In the genomic region with DNA sequence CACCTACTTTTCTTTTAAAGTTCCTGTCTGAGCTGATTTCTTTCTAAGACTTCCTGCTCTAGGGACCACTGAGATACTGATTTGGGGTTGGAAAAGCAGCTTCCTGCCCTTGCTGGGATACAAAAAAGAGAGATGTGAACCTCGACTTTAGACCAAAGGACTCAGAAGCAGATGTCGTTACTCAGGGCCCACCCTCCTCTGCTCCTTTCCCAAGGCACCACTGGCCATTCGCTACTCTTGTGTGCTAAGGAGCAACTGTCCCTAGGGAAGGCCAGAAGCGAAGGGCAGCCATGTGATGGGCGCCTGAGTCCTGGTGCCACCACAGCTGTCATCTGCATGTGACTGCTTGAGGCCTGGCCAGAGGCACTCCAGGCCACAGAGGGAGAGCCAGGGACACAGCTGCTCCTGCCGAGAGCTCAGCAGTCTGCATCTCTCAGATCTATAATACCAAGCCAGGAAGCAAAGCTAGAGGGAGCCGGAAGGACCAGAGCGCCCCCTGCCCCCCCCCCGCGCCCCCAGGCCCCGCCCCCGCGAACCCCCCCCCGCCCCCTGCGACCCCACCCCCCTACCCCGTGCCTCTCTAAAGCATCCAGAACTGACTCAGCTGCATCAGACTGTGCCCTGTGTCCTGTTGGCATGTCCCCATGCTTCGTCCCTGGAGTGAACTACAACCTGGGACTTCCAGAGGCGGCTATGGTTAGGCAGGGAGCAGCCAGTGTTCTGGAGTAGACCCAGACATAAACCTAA, we compare ENCODE assay signal across 8 mouse cellular contexts. TPM values are rescaled to one million over a fixed set of nuclear protein-coding genes. Genes with fewer than 3 reads are reported as not detected.
DNase-seq lines count a peak whose midpoint lies in the region; ATAC-seq lines count a peak whose summit lies in the region.

No protein-coding gene starts in this region.

- DNase-seq in lung, adult 18-20 months = no peak
- DNase-seq in spleen, postnatal 36 days (ENCODE audit: low spot score in 2 of 2) = no peak
- DNase-seq in kidney, adult 11 months = no peak

- 20% methylated on average over 18 of the region's 18 CpGs for WGBS in lung, embryonic 15.5 days
- WGBS in embryonic facial prominence, embryonic 12.5 days = 29% methylated on average over 10 of the region's 18 CpGs
- 16% methylated on average over 18 of the region's 18 CpGs for WGBS in heart, embryonic 13.5 days
- WGBS in limb, embryonic 15.5 days = 28% methylated on average over 13 of the region's 18 CpGs

- H3K9ac ChIP-seq in lung, embryonic 15.5 days = no peak overlapping the region
- no peak overlapping the region for H3K9ac ChIP-seq in embryonic facial prominence, embryonic 12.5 days
- peak overlapping the region; percentile 45 for H3K9ac ChIP-seq in heart, embryonic 13.5 days
- H3K9ac ChIP-seq in limb, embryonic 15.5 days = no peak overlapping the region

- H3K27me3 ChIP-seq in lung, embryonic 15.5 days = no peaks in the 10 kb centered on the region
- no peaks in the 10 kb centered on the region for H3K27me3 ChIP-seq in embryonic facial prominence, embryonic 12.5 days
- H3K27me3 ChIP-seq in heart, embryonic 13.5 days (replicated peaks) = no peaks in the 10 kb centered on the region
- 0 out of 2 replicates have a peak, but pooled peaks cover 6% of the 10 kb centered on the region for H3K27me3 ChIP-seq in limb, embryonic 15.5 days

- H3K9me3 ChIP-seq in lung, embryonic 15.5 days = no peaks in the 10 kb centered on the region
- no peaks in the 10 kb centered on the region for H3K9me3 ChIP-seq in embryonic facial prominence, embryonic 12.5 days
- no peaks in the 10 kb centered on the region for H3K9me3 ChIP-seq in heart, embryonic 13.5 days
- no peaks in the 10 kb centered on the region for H3K9me3 ChIP-seq in limb, embryonic 15.5 days

- no peaks in the 10 kb centered on the region for H3K36me3 ChIP-seq in lung, embryonic 15.5 days
- H3K36me3 ChIP-seq in embryonic facial prominence, embryonic 12.5 days = no peaks in the 10 kb centered on the region
- no peaks in the 10 kb centered on the region for H3K36me3 ChIP-seq in heart, embryonic 13.5 days
- H3K36me3 ChIP-seq in limb, embryonic 15.5 days = no peaks in the 10 kb centered on the region

- H3K27ac ChIP-seq in lung, embryonic 15.5 days = no peak overlapping the region
- H3K27ac ChIP-seq in embryonic facial prominence, embryonic 12.5 days = peak overlapping the region; percentile 7; the same call in 1 of the 2 replicates
- peak overlapping the region; percentile 64 for H3K27ac ChIP-seq in heart, embryonic 13.5 days (replicated peaks)
- no peak overlapping the region for H3K27ac ChIP-seq in limb, embryonic 15.5 days

- peaks cover 15% of the 10 kb centered on the region for H3K4me1 ChIP-seq in lung, embryonic 15.5 days
- peaks cover 11% of the 10 kb centered on the region for H3K4me1 ChIP-seq in embryonic facial prominence, embryonic 12.5 days
- H3K4me1 ChIP-seq in heart, embryonic 13.5 days = peaks cover 53% of the 10 kb centered on the region
- peaks cover 23% of the 10 kb centered on the region for H3K4me1 ChIP-seq in limb, embryonic 15.5 days

- 0 out of 2 replicates have a peak, but pooled peaks have one; percentile 47 for ATAC-seq in lung, embryonic 15.5 days (ENCODE audit: borderline replicate concordance, extremely low read depth, low FRiP score, low TSS enrichment)
- ATAC-seq in embryonic facial prominence, embryonic 12.5 days (ENCODE audit: insufficient number of reproducible peaks, insufficient read depth, low FRiP score, low TSS enrichment) = no peak
- ATAC-seq in heart, embryonic 13.5 days (ENCODE audit: extremely low read depth, insufficient number of reproducible peaks, low FRiP score, low TSS enrichment) = no peak
- ATAC-seq in limb, embryonic 15.5 days (ENCODE audit: insufficient number of reproducible peaks, low FRiP score, low TSS enrichment, low read depth) = peak; percentile 52; the same call in 1 of the 2 replicates
- ATAC-seq in activated CD4-positive, CD25-positive, alpha-beta regulatory T cell, adult 4 months = no peak

- H3K4me3 ChIP-seq in lung, embryonic 15.5 days = no peak overlapping the region
- H3K4me3 ChIP-seq in embryonic facial prominence, embryonic 12.5 days = no peak overlapping the region
- H3K4me3 ChIP-seq in heart, embryonic 13.5 days = no peak overlapping the region
- no peak overlapping the region for H3K4me3 ChIP-seq in limb, embryonic 15.5 days

- H3K4me2 ChIP-seq in lung, embryonic 15.5 days = no peak overlapping the region
- H3K4me2 ChIP-seq in embryonic facial prominence, embryonic 12.5 days (replicated peaks) = no peak overlapping the region
- H3K4me2 ChIP-seq in heart, embryonic 13.5 days = no peak overlapping the region
- H3K4me2 ChIP-seq in limb, embryonic 15.5 days = no peak overlapping the region

RNA-seq across cellular contexts. Expression of a gene that starts 40.9 kb away (rescaled TPM):
- 0.12 TPM in 1 of 2 replicates, not detected in the other for polyA plus RNA-seq in lung, embryonic 15.5 days (2015; fragmentation: Nextera tagmentation; extraction: Ambion mirVana)
- polyA plus RNA-seq in embryonic facial prominence, embryonic 12.5 days (2016; fragmentation: Nextera tagmentation; extraction: Ambion mirVana) = 0.93 and 1.9 TPM in 2 replicates
- polyA plus RNA-seq in heart, embryonic 13.5 days (2015; fragmentation: Nextera tagmentation; extraction: Ambion mirVana) = 0.11 TPM in 1 of 2 replicates, not detected in the other
- not detected in 2 replicates for polyA plus RNA-seq in limb, embryonic 15.5 days (2015; fragmentation: Nextera tagmentation; extraction: Ambion mirVana)
- polyA plus RNA-seq in activated CD4-positive, CD25-positive, alpha-beta regulatory T cell, adult 4 months (2017; shearing (Covaris generic)) = not detected

RNA-seq across cellular contexts. Expression of a gene that starts 48.8 kb away (rescaled TPM):
- polyA plus RNA-seq in lung, embryonic 15.5 days (2015; fragmentation: Nextera tagmentation; extraction: Ambion mirVana) = 57.4 and 59.4 TPM in 2 replicates
- polyA plus RNA-seq in embryonic facial prominence, embryonic 12.5 days (2016; fragmentation: Nextera tagmentation; extraction: Ambion mirVana) = 63.2 and 65.3 TPM in 2 replicates
- 76.0 and 82.1 TPM in 2 replicates for polyA plus RNA-seq in heart, embryonic 13.5 days (2015; fragmentation: Nextera tagmentation; extraction: Ambion mirVana)
- 52.4 and 53.0 TPM in 2 replicates for polyA plus RNA-seq in limb, embryonic 15.5 days (2015; fragmentation: Nextera tagmentation; extraction: Ambion mirVana)
- polyA plus RNA-seq in activated CD4-positive, CD25-positive, alpha-beta regulatory T cell, adult 4 months (2017; shearing (Covaris generic)) = 10 to 100 TPM; 96.8 to 98.7 TPM

Comparison
In these comparisons a context has a peak if more than half of its experiments do, and no peak if none do; other contexts are left out.
1. ATAC-seq: peak in lung, embryonic 15.5 days (single experiment) and limb, embryonic 15.5 days (single experiment); none in embryonic facial prominence, embryonic 12.5 days (single experiment), heart, embryonic 13.5 days (single experiment) and activated CD4-positive, CD25-positive, alpha-beta regulatory T cell, adult 4 months (single experiment).
2. H3K27ac ChIP-seq: peak in embryonic facial prominence, embryonic 12.5 days (single experiment) and heart, embryonic 13.5 days (single experiment); none in lung, embryonic 15.5 days (single experiment) and limb, embryonic 15.5 days (single experiment).